Mouse (Mus musculus) T-helper 17 cell (primary cell): ENCODE data around the gene Rnf19b.

ENCODE experiments used
- in situ Hi-C, 2 experiments: fragments of 300-600 bp; cut with MboI, MseI; formaldehyde crosslinking; loops; 1 replicate in 1 of 2; 2 replicates in 1 of 2; pipeline ENCODE4 v1.15.1; 2025; ENCODE audit warnings: high pct_unique_total_duplicates in 2 of 2

Rnf19b gene

GRCm38 (mm10) chr4:129058207-129059092 is at the start of gene Rnf19b:
Gene Rnf19b (plus strand): TSS chr4:129058271.
- in situ Hi-C loops, result loop anchor here (5.0 kb wide), 2 partner anchors 36 to 46 kb away; no protein-coding TSS in a partner anchor

- in situ Hi-C loops, result no loop called here
Observed at GRCm38 (mm10) chr4:129008672-129009071, 49.4 kb upstream of the Rnf19b start.

GRCm38 (mm10) chr4:129009521-129009920 is 48.5 kb upstream of the Rnf19b start:
- in situ Hi-C loops, result no loop called here

GRCm38 (mm10) chr4:129011604-129012121 is 46.4 kb upstream of the Rnf19b start:
- in situ Hi-C loops, result loop anchor here in 1 of 2 experiments (5.0 kb wide), 1 partner anchor 46 kb away; the partner anchor contains the start of gene Rnf19b

GRCm38 (mm10) chr4:129013151-129013864 is 44.8 kb upstream of the Rnf19b start:
- in situ Hi-C loops, result loop anchor here in 1 of 2 experiments (5.0 kb wide), 1 partner anchor 44 kb away; the partner anchor contains the start of gene Rnf19b

GRCm38 (mm10) chr4:129016329-129016728 is 41.7 kb upstream of the Rnf19b start:
- in situ Hi-C loops, result no loop called here

- in situ Hi-C loops, result no loop called here
Observed at GRCm38 (mm10) chr4:129017150-129017549, 40.9 kb upstream of the Rnf19b start.

- in situ Hi-C loops, result no loop called here
Observed at GRCm38 (mm10) chr4:129018788-129019435, 39.2 kb upstream of the Rnf19b start.

GRCm38 (mm10) chr4:129019788-129020187 is 38.3 kb upstream of the Rnf19b start:
- in situ Hi-C loops, result loop anchor here in 1 of 2 experiments (5.0 kb wide), 1 partner anchor 38 kb away; the partner anchor contains the start of gene Rnf19b

- in situ Hi-C loops, result loop anchor here in 1 of 2 experiments (5.0 kb wide), 1 partner anchor 37 kb away; the partner anchor contains the start of gene Rnf19b
Observed at GRCm38 (mm10) chr4:129020454-129020853, 37.6 kb upstream of the Rnf19b start.

GRCm38 (mm10) chr4:129021426-129021825 is 36.6 kb upstream of the Rnf19b start:
- in situ Hi-C loops, result loop anchor here in 1 of 2 experiments (5.0 kb wide), 1 partner anchor 36 kb away; the partner anchor contains the start of gene Rnf19b

- in situ Hi-C loops, result loop anchor here in 1 of 2 experiments (5.0 kb wide), 1 partner anchor 35 kb away; the partner anchor contains the start of gene Rnf19b
Observed at GRCm38 (mm10) chr4:129021886-129022285, 36.2 kb upstream of the Rnf19b start.

GRCm38 (mm10) chr4:129023884-129024283 is 34.2 kb upstream of the Rnf19b start:
- in situ Hi-C loops, result loop anchor here in 1 of 2 experiments (5.0 kb wide), 1 partner anchor 33 kb away; the partner anchor contains the start of gene Rnf19b

- in situ Hi-C loops, result loop anchor here in 1 of 2 experiments (5.0 kb wide), 1 partner anchor 33 kb away; the partner anchor contains the start of gene Rnf19b
Observed at GRCm38 (mm10) chr4:129024775-129025174, 33.3 kb upstream of the Rnf19b start.

GRCm38 (mm10) chr4:129025707-129026106 is 32.4 kb upstream of the Rnf19b start:
- in situ Hi-C loops, result no loop called here

- in situ Hi-C loops, result no loop called here
Observed at GRCm38 (mm10) chr4:129030746-129031145, 27.3 kb upstream of the Rnf19b start.

- in situ Hi-C loops, result no loop called here
Observed at GRCm38 (mm10) chr4:129031408-129031965, 26.6 kb upstream of the Rnf19b start.

- in situ Hi-C loops, result no loop called here
Observed at GRCm38 (mm10) chr4:129032133-129032962, 25.7 kb upstream of the Rnf19b start.
